Mouse (Mus musculus) heart, adult 9 months (tissue): Measurements from ENCODE around the gene Nup54.

Experiments
- DNase-seq, 2 experiments: peaks; one replicate each; pipeline ENCODE4 v3.0.0; 2022; ENCODE audit warnings: low spot score in 2 of 2

The Nup54 gene

GRCm38 (mm10) chr5:92435025-92435584 is at the start of gene Nup54:
TSS of gene Nup54 (minus strand) at chr5:92435219.
- peak; percentile 98 for DNase-seq

- no peak for DNase-seq
These were observed 37.8 kb upstream of the Nup54 start for GRCm38 (mm10) chr5:92472863-92473262.

GRCm38 (mm10) chr5:92471531-92471930 is 36.5 kb upstream of the Nup54 start:
- no peak for DNase-seq

DNA sequence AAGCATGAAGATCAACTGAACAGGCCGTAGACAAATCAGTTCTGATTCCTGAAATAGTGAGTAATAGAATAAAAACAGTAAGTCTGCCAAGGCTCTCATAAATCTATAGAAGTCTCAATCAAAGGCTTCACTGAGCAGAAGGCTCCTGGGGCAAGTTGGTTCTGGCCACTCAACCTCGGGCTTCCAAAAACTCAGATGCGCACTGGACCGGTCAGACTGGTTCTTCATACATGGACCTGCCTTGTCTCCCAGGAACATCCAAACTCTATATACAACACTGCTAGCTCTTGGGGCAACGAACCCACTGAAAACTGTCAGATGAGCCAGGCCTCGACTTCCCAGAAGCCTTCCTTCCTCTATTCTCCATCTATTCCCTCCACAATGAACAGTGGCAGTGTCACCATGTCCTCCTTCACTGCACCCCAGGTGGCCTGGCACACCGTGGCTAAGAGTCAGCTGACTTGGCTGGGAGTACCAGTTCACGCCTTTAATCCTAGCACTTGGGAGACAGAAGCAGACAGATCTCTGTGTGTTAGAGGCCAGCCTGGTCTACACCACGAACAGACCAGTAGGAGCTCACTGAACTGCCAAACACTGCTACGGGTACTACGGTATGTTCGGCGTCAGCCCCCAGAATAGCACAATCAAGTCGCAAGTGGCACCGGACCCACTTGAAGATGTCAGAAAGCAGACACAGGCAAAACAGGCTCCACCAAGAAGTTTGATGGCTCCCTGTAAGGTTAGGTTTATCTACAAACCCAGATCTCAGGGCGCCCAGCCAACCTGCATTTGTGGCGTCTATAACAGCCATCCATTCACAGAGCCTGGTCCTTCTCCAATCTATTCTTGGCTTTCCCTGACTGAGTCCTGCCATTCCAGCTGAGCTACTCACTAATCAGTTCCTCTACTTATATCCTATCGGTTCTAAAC is 34.4 kb upstream of the Nup54 start:
- no peak for DNase-seq

DNA sequence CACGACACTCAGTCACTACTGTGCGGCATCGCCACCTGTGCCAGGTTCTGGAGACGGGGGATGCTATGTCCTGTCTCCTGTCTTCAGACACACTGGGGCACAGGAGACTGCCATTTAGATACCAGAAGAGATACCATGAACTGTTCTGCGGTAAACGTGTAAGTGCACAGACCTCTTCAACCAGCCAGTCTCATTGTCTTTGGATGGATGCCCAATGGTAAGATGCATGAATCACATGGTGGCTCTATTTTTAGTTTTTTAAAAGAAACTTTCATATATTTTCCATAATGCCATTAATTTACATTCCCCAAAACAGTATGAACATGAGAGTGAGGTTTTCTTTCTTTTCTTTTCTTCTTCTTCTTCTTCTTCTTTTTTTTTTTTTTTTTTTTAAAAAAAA is 33.2 kb upstream of the Nup54 start:
- DNase-seq: no peak

- no peak for DNase-seq
These were observed 32.2 kb upstream of the Nup54 start for GRCm38 (mm10) chr5:92467102-92467766.

DNA sequence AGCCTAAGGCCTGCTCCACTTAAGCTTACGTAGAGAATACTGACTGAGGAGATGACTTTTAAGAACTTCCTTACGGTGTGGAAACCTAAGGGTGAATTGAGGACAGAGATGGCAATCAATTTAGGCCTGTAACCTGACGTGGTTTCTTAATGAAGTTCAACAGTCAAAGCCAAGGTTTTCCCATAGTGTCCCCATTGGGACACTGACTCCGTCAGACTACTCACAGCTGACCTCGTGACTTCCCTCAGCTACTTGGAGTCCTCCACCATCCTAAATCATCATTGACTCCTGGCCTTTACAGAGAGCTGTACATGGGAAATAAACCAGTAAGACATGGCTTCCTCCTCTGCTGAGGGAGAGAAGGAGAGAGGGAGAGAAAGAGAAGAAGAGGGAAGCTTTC is 30.5 kb upstream of the Nup54 start:
- no peak for DNase-seq

DNA sequence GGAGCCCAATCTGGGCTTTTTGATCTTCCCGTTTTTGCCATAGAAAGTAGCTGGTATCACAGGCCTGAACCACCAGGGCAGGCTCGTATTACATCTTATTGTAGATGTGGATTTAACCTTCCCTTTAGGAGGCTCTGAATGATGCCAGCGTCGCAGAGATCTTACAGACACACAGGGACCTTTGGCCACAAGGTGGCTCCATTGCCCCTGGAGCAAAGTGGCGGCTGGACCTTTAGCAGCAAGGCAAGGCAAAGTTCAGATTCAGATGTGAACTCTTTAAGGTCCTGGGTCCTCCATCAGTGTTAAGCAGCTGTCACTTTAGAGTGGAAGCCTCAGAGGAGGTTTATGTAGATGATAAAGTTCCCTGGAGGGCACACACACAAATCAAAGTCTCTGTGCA is 26.3 kb upstream of the Nup54 start:
- peak; percentile 16 to 48 for DNase-seq

DNA sequence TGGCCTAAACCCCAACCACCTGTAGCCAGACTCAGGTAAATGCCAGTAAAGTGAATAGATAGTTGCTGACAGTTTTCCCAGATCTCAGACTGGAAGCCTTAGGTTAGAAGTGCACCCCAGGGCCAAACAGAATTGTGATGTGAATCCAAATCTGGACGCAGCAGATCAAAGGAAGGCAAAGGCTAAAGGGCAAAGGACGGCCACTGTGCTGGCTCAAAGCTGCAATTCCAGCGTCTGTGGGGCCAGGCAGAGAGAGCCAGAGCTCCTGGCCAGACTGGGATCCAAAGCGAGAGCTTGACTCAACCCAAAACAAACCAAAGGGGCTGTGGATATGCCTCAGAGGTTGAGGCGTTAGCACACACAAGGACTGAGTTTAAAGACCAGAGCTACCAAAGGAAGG is 23.7 kb upstream of the Nup54 start:
- no peak for DNase-seq

- no peak for DNase-seq
These were observed 22.4 kb upstream of the Nup54 start for GRCm38 (mm10) chr5:92457410-92457809.

DNA sequence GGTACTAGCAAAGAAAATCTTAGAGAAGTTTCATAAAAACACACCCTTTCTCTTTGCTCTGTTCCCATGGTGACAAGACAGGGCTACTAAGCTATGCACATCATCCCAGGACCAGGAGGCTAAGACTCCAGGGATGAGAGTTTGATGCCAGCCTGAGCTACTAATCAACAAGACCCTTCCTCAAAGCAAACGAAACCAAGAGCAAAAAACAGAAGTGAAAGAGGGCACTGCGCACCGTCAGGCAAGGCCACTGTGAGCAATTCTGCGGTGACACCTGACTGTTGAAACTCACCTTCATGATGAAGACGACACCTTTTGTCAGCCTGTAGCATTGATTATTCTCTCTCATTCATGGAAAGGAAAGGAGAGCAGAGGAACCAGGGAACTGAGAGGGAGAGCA is 17.9 kb upstream of the Nup54 start:
- no peak for DNase-seq

DNA sequence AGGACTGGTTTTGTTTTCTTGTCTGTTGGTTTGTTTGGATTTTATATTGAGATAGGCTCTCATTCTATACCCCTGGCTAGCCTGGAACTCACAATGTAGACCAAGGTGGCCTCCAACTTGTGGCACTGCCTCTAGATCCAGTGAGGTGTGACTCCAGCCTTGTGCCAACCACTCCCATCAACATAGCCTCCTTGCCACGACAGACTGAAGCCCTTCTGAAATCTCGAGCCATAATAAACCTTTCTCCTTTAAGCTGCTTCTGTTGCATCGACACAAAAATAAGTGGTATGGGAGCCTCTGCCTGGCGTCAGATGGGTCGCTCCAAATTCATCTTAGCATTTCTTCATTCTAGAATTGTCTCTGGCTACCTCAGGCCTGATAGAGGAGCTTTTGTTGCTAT is 11.7 kb upstream of the Nup54 start:
- no peak for DNase-seq

- DNase-seq: no peak
These were observed 10.0 kb upstream of the Nup54 start for GRCm38 (mm10) chr5:92445016-92445415.

- DNase-seq: no peak
These were observed 7.9 kb upstream of the Nup54 start for GRCm38 (mm10) chr5:92442914-92443313.

DNA sequence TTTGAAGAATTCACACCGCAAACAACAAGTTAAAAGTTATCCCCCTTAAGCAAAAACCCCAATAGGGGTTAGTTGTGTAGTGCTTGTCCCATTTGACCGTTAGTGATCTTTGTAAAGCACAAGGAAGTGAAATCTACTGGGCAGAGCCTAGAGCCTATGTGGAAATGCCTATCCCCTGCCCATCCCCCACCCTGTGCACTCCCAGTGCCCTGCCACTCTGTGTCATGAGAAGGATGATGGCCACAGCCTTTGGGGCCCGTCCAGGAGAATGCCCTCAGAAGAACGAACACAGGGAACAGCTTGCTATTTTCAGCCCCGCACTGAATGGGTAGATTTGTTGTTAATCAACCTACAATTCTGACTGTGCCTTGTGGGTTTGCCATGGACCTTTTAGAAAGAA is 6.5 kb upstream of the Nup54 start:
- DNase-seq: peak; percentile 41 to 63

DNA sequence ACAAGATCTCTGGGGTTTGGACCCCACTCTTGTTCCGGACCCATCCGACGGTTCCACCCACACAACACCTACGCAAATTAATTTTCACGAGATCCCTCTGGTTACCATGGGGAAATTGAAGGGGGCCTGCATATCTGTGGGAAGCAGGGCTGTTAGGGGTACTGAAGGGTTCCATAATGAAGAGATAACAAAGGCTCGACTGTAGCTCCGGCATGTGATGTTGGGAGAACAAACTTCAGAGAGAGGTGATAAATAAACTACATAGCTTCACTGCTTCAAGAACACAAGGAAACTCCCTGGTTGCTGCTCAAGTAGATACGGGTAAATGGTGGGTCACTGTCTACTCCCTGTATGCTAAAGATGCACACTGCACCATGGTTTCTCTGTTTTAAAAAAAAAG is 3.5 kb upstream of the Nup54 start:
- no peak for DNase-seq

DNA sequence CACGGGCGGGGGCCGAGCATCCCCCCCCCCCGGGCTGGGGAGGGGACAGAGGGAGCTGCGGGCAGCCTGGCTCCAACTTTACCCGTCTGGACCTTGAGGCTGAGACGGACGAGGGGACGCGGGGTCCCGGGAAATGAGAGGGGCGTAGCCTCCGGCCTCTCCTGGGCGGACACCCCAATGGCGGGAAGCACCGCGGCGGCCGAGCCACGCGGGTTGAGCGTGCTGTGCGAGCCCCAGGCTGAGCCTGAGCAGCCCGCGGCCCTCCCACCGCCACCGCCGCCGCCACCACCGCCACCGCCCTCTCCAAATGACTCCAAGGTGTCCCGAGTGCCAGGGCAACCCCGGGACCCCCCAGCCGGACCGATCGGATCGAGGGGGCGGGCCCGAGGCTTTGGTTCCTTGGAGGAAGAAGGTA is 441 bp downstream of the Nup54 start:
- DNase-seq: no peak

GRCm38 (mm10) chr5:92434070-92434469 is 949 bp downstream of the Nup54 start:
- no peak for DNase-seq

DNA sequence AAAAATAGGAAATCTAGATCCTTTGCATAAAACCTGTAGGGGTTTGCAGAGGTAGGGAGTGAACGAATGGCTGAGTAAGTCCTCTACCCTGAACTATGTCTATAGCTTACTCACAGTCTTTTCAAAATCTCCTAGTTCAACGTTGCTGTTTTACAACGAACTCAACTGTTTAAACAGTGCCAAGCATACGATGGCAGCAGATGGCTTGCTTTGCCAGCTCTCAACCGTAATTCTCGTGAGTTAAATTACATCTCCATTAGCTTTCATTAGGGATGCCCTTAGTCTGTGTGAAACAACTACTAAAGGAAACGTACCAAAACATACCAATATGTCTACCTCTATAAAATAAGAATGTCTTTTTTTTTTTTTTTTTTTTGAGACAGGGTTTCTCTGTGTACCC is 3.4 kb downstream of the Nup54 start:
- no peak for DNase-seq

- no peak for DNase-seq
These were observed 4.3 kb downstream of the Nup54 start for GRCm38 (mm10) chr5:92430723-92431122.

GRCm38 (mm10) chr5:92424126-92424525 is 10.9 kb downstream of the Nup54 start:
- DNase-seq: no peak

DNA sequence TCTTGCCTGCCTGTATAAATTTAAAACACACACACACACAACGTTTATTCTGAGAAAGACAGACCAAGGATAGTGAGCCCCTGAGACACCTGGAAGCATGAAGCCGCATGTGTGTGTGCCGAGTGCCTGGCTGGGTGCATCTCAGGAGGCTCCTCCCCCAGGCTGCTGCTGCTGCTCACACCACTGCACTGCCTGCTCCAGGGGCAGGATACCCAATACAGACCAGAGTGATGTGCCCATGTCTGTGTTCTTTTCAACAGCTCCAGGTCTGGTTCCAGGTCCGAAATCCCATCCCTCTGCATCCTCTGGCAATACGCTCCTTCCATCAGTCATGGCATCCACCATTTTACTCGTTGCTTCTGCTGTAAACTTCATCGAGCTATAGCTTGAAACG is 21.0 kb downstream of the Nup54 start:
- DNase-seq: no peak
